9 mouse cellular contexts compared by ENCODE assay signal in the genomic region with DNA sequence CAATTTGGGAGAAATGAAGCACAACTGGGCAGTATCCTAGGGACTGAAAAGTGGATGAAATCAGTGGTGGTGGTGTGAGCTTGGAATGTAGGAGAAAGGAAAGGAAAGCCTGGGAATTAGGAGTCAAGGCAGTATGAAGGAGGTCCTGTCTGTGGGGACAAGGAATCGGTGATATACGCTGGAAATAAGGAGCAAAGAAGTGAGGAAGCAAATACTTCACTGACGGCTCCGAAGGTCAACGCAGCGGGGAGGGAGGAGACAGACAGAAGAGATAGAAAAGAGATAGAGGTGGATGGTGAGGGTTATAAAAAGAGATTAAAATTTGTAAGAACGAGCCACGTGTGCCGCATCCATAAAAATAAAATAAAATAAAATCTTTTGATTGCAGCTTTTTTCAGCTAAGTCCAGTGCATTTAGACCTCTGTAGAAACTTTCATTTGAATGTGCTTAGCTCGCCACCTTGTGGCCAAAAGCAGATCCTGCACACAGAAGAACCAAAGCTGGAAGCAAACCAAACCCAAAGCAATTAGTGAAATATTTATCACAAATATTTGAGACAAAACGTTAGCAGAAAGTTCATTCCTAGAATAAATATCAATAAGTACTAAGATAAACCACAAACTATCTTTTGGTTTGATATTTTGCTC.
DNase-seq lines count a peak whose midpoint lies in the region; ATAC-seq and TF ChIP-seq lines count a peak whose summit lies in the region.
"Had no signal": no experiment of that assay in that cellular context is flagged by ENCODE, and none has a peak within 500 bp of the region (broad histone marks: within the 10 kb centered on the region; RNA-seq: fewer than 3 reads in every experiment).

No protein-coding gene starts in this region.

- TF ChIP-seq CTCF in heart, postnatal 0 days (IDR thresholded peaks at IDR 0.05; ENCODE audit: low read depth): peak; percentile 76
- peak; percentile 33 for TF ChIP-seq CTCF in G1E (IDR thresholded peaks at IDR 0.05; ENCODE audit: low read depth, low read length)
- peak; percentile 71 for TF ChIP-seq CTCF in cerebellum, adult 2 months (IDR thresholded peaks at IDR 0.05; ENCODE audit: borderline replicate concordance, insufficient read depth, low read depth, low read length)
- TF ChIP-seq CTCF in forebrain, postnatal 0 days (IDR thresholded peaks at IDR 0.05; ENCODE audit: low read depth): peak; percentile 89

- no peaks in the 10 kb centered on the region for H3K4me1 ChIP-seq in heart, postnatal 0 days (ENCODE audit: control insufficient read depth, insufficient read depth)
- no peaks in the 10 kb centered on the region for H3K4me1 ChIP-seq in heart, embryonic 12.5 days (replicated peaks)
- H3K4me1 ChIP-seq in G1E (ENCODE audit: insufficient read depth, low read depth, low read length): no peaks in the 10 kb centered on the region
- no peaks in the 10 kb centered on the region for H3K4me1 ChIP-seq in cerebellum, adult 2 months (ENCODE audit: control insufficient read depth, insufficient read depth, low read length)
- H3K4me1 ChIP-seq in forebrain, postnatal 0 days (ENCODE audit: insufficient read depth): no peaks in the 10 kb centered on the region
- H3K4me1 ChIP-seq in midbrain, embryonic 11.5 days (ENCODE audit: control insufficient read depth, insufficient read depth, low read length): no peaks in the 10 kb centered on the region
- H3K4me1 ChIP-seq: limb, embryonic 13.5 days had no signal

- H3K36me3 ChIP-seq in heart, postnatal 0 days (replicated peaks; ENCODE audit: control insufficient read depth, insufficient read depth, low read length): no peaks in the 10 kb centered on the region
- H3K36me3 ChIP-seq in heart, embryonic 12.5 days: no peaks in the 10 kb centered on the region
- H3K36me3 ChIP-seq in G1E (replicated peaks): no peaks in the 10 kb centered on the region
- no peaks in the 10 kb centered on the region for H3K36me3 ChIP-seq in forebrain, postnatal 0 days (ENCODE audit: insufficient read depth)
- no peaks in the 10 kb centered on the region for H3K36me3 ChIP-seq in midbrain, embryonic 11.5 days (ENCODE audit: control insufficient read depth, insufficient read depth, low read length)
- H3K36me3 ChIP-seq: limb, embryonic 13.5 days had no signal

- H3K9ac ChIP-seq in heart, postnatal 0 days (replicated peaks; ENCODE audit: low read depth, low read length): no peak overlapping the region
- no peak overlapping the region for H3K9ac ChIP-seq in heart, embryonic 12.5 days
- H3K9ac ChIP-seq in forebrain, postnatal 0 days: no peak overlapping the region
- H3K9ac ChIP-seq in midbrain, embryonic 11.5 days (ENCODE audit: low read length): no peak overlapping the region
- H3K9ac ChIP-seq: limb, embryonic 13.5 days had no signal

- peak; percentile 17 for DNase-seq in heart, postnatal 0 days (ENCODE audit: low spot score)
- peak; percentile 1 for DNase-seq in G1E (ENCODE audit: low spot score)
- peak; percentile 53 to 63 for DNase-seq in cerebellum, adult 2 months
- peak; percentile 84 for DNase-seq in forebrain, postnatal 0 days
- DNase-seq in kidney, postnatal 4 days: peak; percentile 66 to 68
- peak; percentile 91 for DNase-seq in midbrain, embryonic 11.5 days (ENCODE audit: low spot score, missing footprints)
- peak; percentile 6 for DNase-seq in skeletal muscle tissue, adult 2 months (ENCODE audit: low read depth, low spot score)

- H3K27ac ChIP-seq in heart, postnatal 0 days (ENCODE audit: low read depth): no peak overlapping the region
- H3K27ac ChIP-seq in heart, embryonic 12.5 days (ENCODE audit: poor library complexity, severe bottlenecking): no peak overlapping the region
- no peak overlapping the region for H3K27ac ChIP-seq in cerebellum, adult 2 months (ENCODE audit: insufficient read depth, low read length)
- H3K27ac ChIP-seq in forebrain, postnatal 0 days (ENCODE audit: low read depth, low read length): no peak overlapping the region
- no peak overlapping the region for H3K27ac ChIP-seq in midbrain, embryonic 11.5 days (ENCODE audit: low read depth, low read length)
- H3K27ac ChIP-seq: limb, embryonic 13.5 days had no signal

- WGBS in heart, postnatal 0 days: 37% methylated on average over 11 of the region's 11 CpGs
- WGBS in heart, embryonic 12.5 days: 44% methylated on average over 11 of the region's 11 CpGs
- WGBS in cerebellum, adult 2 months: 41% methylated on average over 11 of the region's 11 CpGs
- WGBS in forebrain, postnatal 0 days: 36% methylated on average over 11 of the region's 11 CpGs
- 42% methylated on average over 11 of the region's 11 CpGs for WGBS in midbrain, embryonic 11.5 days

- no peak overlapping the region for H3K4me3 ChIP-seq in heart, postnatal 0 days (ENCODE audit: low read depth, low read length)
- no peak overlapping the region for H3K4me3 ChIP-seq in heart, embryonic 12.5 days
- no peak overlapping the region for H3K4me3 ChIP-seq in G1E (ENCODE audit: low read depth, low read length)
- H3K4me3 ChIP-seq in cerebellum, adult 2 months (replicated peaks; ENCODE audit: insufficient read depth, low read depth, low read length): no peak overlapping the region
- no peak overlapping the region for H3K4me3 ChIP-seq in forebrain, postnatal 0 days (ENCODE audit: low read depth, low read length)
- no peak overlapping the region for H3K4me3 ChIP-seq in midbrain, embryonic 11.5 days (ENCODE audit: low read depth, low read length)
- H3K4me3 ChIP-seq: limb, embryonic 13.5 days had no signal

- H3K27me3 ChIP-seq in heart, postnatal 0 days (ENCODE audit: control insufficient read depth, insufficient read depth, low read length): no peaks in the 10 kb centered on the region
- no peaks in the 10 kb centered on the region for H3K27me3 ChIP-seq in heart, embryonic 12.5 days (replicated peaks)
- no peaks in the 10 kb centered on the region for H3K27me3 ChIP-seq in G1E (ENCODE audit: insufficient read depth, low read length)
- H3K27me3 ChIP-seq in cerebellum, adult 2 months (ENCODE audit: control insufficient read depth, insufficient read depth, low read length): no peaks in the 10 kb centered on the region
- H3K27me3 ChIP-seq in forebrain, postnatal 0 days (ENCODE audit: insufficient read depth, low read length): no peaks in the 10 kb centered on the region
- H3K27me3 ChIP-seq in midbrain, embryonic 11.5 days (ENCODE audit: control insufficient read depth, insufficient read depth, low read length): no peaks in the 10 kb centered on the region
- H3K27me3 ChIP-seq: limb, embryonic 13.5 days had no signal

- no peaks in the 10 kb centered on the region for H3K9me3 ChIP-seq in heart, postnatal 0 days (replicated peaks; ENCODE audit: control insufficient read depth, low read length)
- no peaks in the 10 kb centered on the region for H3K9me3 ChIP-seq in heart, embryonic 12.5 days (replicated peaks)
- H3K9me3 ChIP-seq in G1E (replicated peaks): no peaks in the 10 kb centered on the region
- H3K9me3 ChIP-seq in forebrain, postnatal 0 days (ENCODE audit: low read length): no peaks in the 10 kb centered on the region
- H3K9me3 ChIP-seq in midbrain, embryonic 11.5 days (ENCODE audit: control insufficient read depth, low read length): no peaks in the 10 kb centered on the region
- H3K9me3 ChIP-seq: limb, embryonic 13.5 days had no signal

- ATAC-seq in heart, postnatal 0 days (ENCODE audit: insufficient read depth, low read depth): no peak
- ATAC-seq in heart, embryonic 12.5 days (ENCODE audit: insufficient number of reproducible peaks, low FRiP score): no peak
- peak; percentile 40 for ATAC-seq in G1E (ENCODE audit: extremely low read depth, insufficient number of reproducible peaks, low FRiP score, poor library complexity, severe bottlenecking)
- peak; percentile 53; the same call in 1 of the 2 replicates for ATAC-seq in forebrain, postnatal 0 days
- ATAC-seq in midbrain, embryonic 11.5 days (ENCODE audit: low FRiP score): peak; percentile 67

- no peak for TF ChIP-seq EP300 in heart, postnatal 0 days (IDR thresholded peaks at IDR 0.05; ENCODE audit: low read depth)

- no peak for TF ChIP-seq POLR2A in cerebellum, adult 2 months (IDR thresholded peaks at IDR 0.05; ENCODE audit: borderline replicate concordance, insufficient read depth, low read length)

- no peak overlapping the region for H3K4me2 ChIP-seq in heart, postnatal 0 days (ENCODE audit: low read depth, low read length)
- no peak overlapping the region for H3K4me2 ChIP-seq in heart, embryonic 12.5 days
- peak overlapping the region; percentile 21; the same call in 1 of the 2 replicates for H3K4me2 ChIP-seq in forebrain, postnatal 0 days (ENCODE audit: low read depth)
- no peak overlapping the region for H3K4me2 ChIP-seq in midbrain, embryonic 11.5 days
- H3K4me2 ChIP-seq: limb, embryonic 13.5 days had no signal

Comparison
In these comparisons a context has a peak if more than half of its experiments do, and no peak if none do; other contexts are left out.
1. ATAC-seq: peak in G1E (single experiment), forebrain, postnatal 0 days (single experiment) and midbrain, embryonic 11.5 days (single experiment); none in heart, postnatal 0 days (single experiment) and heart, embryonic 12.5 days (single experiment).
2. DNase-seq: peak in every context shown above with its lines; median percentile 91 in midbrain, embryonic 11.5 days; 84 in forebrain, postnatal 0 days; 67 in kidney, postnatal 4 days; 58 in cerebellum, adult 2 months; 17 in heart, postnatal 0 days; 6 in skeletal muscle tissue, adult 2 months; 1 in G1E.
3. CTCF ChIP-seq: peak in every context shown above with its lines; median percentile 89 in forebrain, postnatal 0 days; 76 in heart, postnatal 0 days; 71 in cerebellum, adult 2 months; 33 in G1E.